Comparison of ENCODE assay signal across 8 mouse cellular contexts in genomic region chr2:114853715-114854530, GRCm38 (mm10).
DNase-seq lines count a peak whose midpoint lies in the region; ATAC-seq lines count a peak whose summit lies in the region.

No protein-coding gene starts in this region.

- H3K36me3 ChIP-seq in forebrain, embryonic 16.5 days (ENCODE audit: control insufficient read depth, insufficient read depth), result no peaks in the 10 kb centered on the region
- no peaks in the 10 kb centered on the region for H3K36me3 ChIP-seq in hindbrain, embryonic 13.5 days

- H3K9ac ChIP-seq in forebrain, embryonic 16.5 days (replicated peaks; ENCODE audit: low read depth, low read length), result peak overlapping the region; percentile 35
- no peak overlapping the region for H3K9ac ChIP-seq in hindbrain, embryonic 13.5 days

- H3K9me3 ChIP-seq in forebrain, embryonic 16.5 days (ENCODE audit: control insufficient read depth, low read length), result no peaks in the 10 kb centered on the region
- no peaks in the 10 kb centered on the region for H3K9me3 ChIP-seq in hindbrain, embryonic 13.5 days

- H3K4me1 ChIP-seq in forebrain, embryonic 16.5 days (replicated peaks; ENCODE audit: control insufficient read depth, insufficient read depth, low read length), result peaks cover 15% of the 10 kb centered on the region
- peaks cover 7% of the 10 kb centered on the region; the same call in 1 of the 2 replicates for H3K4me1 ChIP-seq in hindbrain, embryonic 13.5 days (replicated peaks)

- peak overlapping the region; percentile 27 for H3K27ac ChIP-seq in forebrain, embryonic 16.5 days (ENCODE audit: low read length)
- peak overlapping the region; percentile 24; the same call in 1 of the 2 replicates for H3K27ac ChIP-seq in hindbrain, embryonic 13.5 days

- no peaks in the 10 kb centered on the region for H3K27me3 ChIP-seq in forebrain, embryonic 16.5 days (replicated peaks; ENCODE audit: control insufficient read depth, insufficient read depth, low read length)
- no peaks in the 10 kb centered on the region for H3K27me3 ChIP-seq in hindbrain, embryonic 13.5 days

- peak; percentile 87 for DNase-seq in NIH3T3 (ENCODE audit: low read depth)
- DNase-seq in cerebellum, adult 11-12 months, result peak; percentile 27
- peak; percentile 88 for DNase-seq in layer of hippocampus, postnatal 10 days (ENCODE audit: low spot score in 2 of 2)
- peak; percentile 79 for DNase-seq in lung, postnatal 36 days
- DNase-seq in right cerebral cortex, postnatal 14 days, result peak; percentile 81

- ATAC-seq in forebrain, embryonic 16.5 days, result peak; percentile 96
- ATAC-seq in hindbrain, embryonic 13.5 days (ENCODE audit: low FRiP score), result peak; percentile 91
- ATAC-seq in activated CD4-positive, CD25-positive, alpha-beta regulatory T cell, adult 4 months, result no peak

- peak overlapping the region; percentile 13; the same call in 1 of the 2 replicates for H3K4me3 ChIP-seq in forebrain, embryonic 16.5 days (replicated peaks; ENCODE audit: low read length)
- no peak overlapping the region for H3K4me3 ChIP-seq in hindbrain, embryonic 13.5 days

- 8% methylated on average over 13 of the region's 13 CpGs for WGBS in forebrain, embryonic 16.5 days
- 33% methylated on average over 13 of the region's 13 CpGs for WGBS in hindbrain, embryonic 13.5 days

- H3K4me2 ChIP-seq in forebrain, embryonic 16.5 days (ENCODE audit: low read length), result peak overlapping the region; percentile 43
- H3K4me2 ChIP-seq in hindbrain, embryonic 13.5 days, result no peak overlapping the region

Comparison
In these comparisons a context has a peak if more than half of its experiments do, and no peak if none do; other contexts are left out.
1. DNase-seq: peak in every context shown above with its lines; median percentile 88 in layer of hippocampus, postnatal 10 days; 87 in NIH3T3; 81 in right cerebral cortex, postnatal 14 days; 79 in lung, postnatal 36 days; 27 in cerebellum, adult 11-12 months.